Comparison of ENCODE assay signal across 14 mouse cellular contexts in genomic region chr11:34791872-34792271, GRCm38 (mm10). TPM values are rescaled to one million over a fixed set of nuclear protein-coding genes. Genes with fewer than 3 reads are reported as not detected.
A peak's percentile ranks its signal among the peaks of the same experiment; 100 is the strongest.
DNase-seq lines count a peak whose midpoint lies in the region; ATAC-seq lines count a peak whose summit lies in the region.
"Had no signal": no experiment of that assay in that cellular context is flagged by ENCODE, and none has a peak within 500 bp of the region (broad histone marks: within the 10 kb centered on the region; RNA-seq: fewer than 3 reads in every experiment).

No protein-coding gene starts in this region.

- no peaks in the 10 kb centered on the region for H3K27me3 ChIP-seq in liver, embryonic 12.5 days (replicated peaks)
- no peaks in the 10 kb centered on the region for H3K27me3 ChIP-seq in kidney, embryonic 16.5 days (ENCODE audit: insufficient read depth, low read length)
- H3K27me3 ChIP-seq: heart, embryonic 15.5 days; hindbrain, embryonic 13.5 days; liver, embryonic 15.5 days had no signal

- no peaks in the 10 kb centered on the region for H3K9me3 ChIP-seq in liver, embryonic 12.5 days (replicated peaks)
- H3K9me3 ChIP-seq in kidney, embryonic 16.5 days (ENCODE audit: low read length) = no peaks in the 10 kb centered on the region
- H3K9me3 ChIP-seq: heart, embryonic 15.5 days; hindbrain, embryonic 13.5 days; liver, embryonic 15.5 days had no signal

- ATAC-seq in liver, embryonic 12.5 days = 0 out of 2 replicates have a peak, but pooled peaks have one; percentile 46
- no peak for ATAC-seq in kidney, embryonic 16.5 days (ENCODE audit: low FRiP score, low TSS enrichment)

- H3K4me3 ChIP-seq in liver, embryonic 12.5 days = no peak overlapping the region
- H3K4me3 ChIP-seq in kidney, embryonic 16.5 days (ENCODE audit: low read length) = no peak overlapping the region
- H3K4me3 ChIP-seq: heart, embryonic 15.5 days; hindbrain, embryonic 13.5 days; layer of hippocampus, adult 2 months; liver, embryonic 15.5 days had no signal

- H3K27ac ChIP-seq in liver, embryonic 12.5 days = no peak overlapping the region
- no peak overlapping the region for H3K27ac ChIP-seq in kidney, embryonic 16.5 days (ENCODE audit: low read length)
- H3K27ac ChIP-seq: heart, embryonic 15.5 days; hindbrain, embryonic 13.5 days; layer of hippocampus, adult 2 months; liver, embryonic 15.5 days had no signal

- peaks cover 1% of the 10 kb centered on the region for H3K4me1 ChIP-seq in liver, embryonic 12.5 days
- H3K4me1 ChIP-seq in kidney, embryonic 16.5 days (ENCODE audit: insufficient read depth, low read length) = no peaks in the 10 kb centered on the region
- H3K4me1 ChIP-seq: heart, embryonic 15.5 days; hindbrain, embryonic 13.5 days; liver, embryonic 15.5 days had no signal

- no peak overlapping the region for H3K9ac ChIP-seq in liver, embryonic 12.5 days
- H3K9ac ChIP-seq in kidney, embryonic 16.5 days (replicated peaks; ENCODE audit: low read length) = no peak overlapping the region
- H3K9ac ChIP-seq: heart, embryonic 15.5 days; hindbrain, embryonic 13.5 days; liver, embryonic 15.5 days had no signal

- H3K4me2 ChIP-seq in liver, embryonic 12.5 days = no peak overlapping the region
- no peak overlapping the region for H3K4me2 ChIP-seq in kidney, embryonic 16.5 days (replicated peaks; ENCODE audit: low read depth, low read length)
- H3K4me2 ChIP-seq: heart, embryonic 15.5 days; hindbrain, embryonic 13.5 days; liver, embryonic 15.5 days had no signal

- H3K36me3 ChIP-seq in liver, embryonic 12.5 days = no peaks in the 10 kb centered on the region
- no peaks in the 10 kb centered on the region for H3K36me3 ChIP-seq in kidney, embryonic 16.5 days (ENCODE audit: insufficient read depth, low read length)
- H3K36me3 ChIP-seq: heart, embryonic 15.5 days; hindbrain, embryonic 13.5 days; liver, embryonic 15.5 days had no signal

- WGBS in liver, embryonic 12.5 days (ENCODE audit: insufficient replicate concordance) = 50% methylated on average over 8 of the region's 8 CpGs
- whole genome bisulfite sequencing in kidney, embryonic 16.5 days = 63% methylated on average over 8 of the region's 8 CpGs

- DNase-seq in spleen, adult 18-20 months = peak; percentile 21 to 36
- DNase-seq in spleen, adult 12 weeks (ENCODE audit: low spot score) = no peak
- peak; percentile 78 for DNase-seq in WW6 (ENCODE audit: low read depth, low spot score)
- no peak for DNase-seq in kidney, postnatal 25 days
- DNase-seq in right cerebral cortex, adult 2 months (ENCODE audit: low spot score in 2 of 2) = no peak
- DNase-seq: cerebellum, postnatal 36 days; gastrocnemius, postnatal 25 days; kidney, adult 2 months had no signal

RNA-seq across cellular contexts. Expression of gene Dock2, which starts 8.2 kb away (rescaled TPM):
- polyA plus RNA-seq in liver, embryonic 12.5 days (2016; fragmentation: Nextera tagmentation; extraction: Ambion mirVana) = 6.1 and 6.3 TPM in 2 replicates
- 1.4 and 1.6 TPM in 2 replicates for polyA plus RNA-seq in kidney, embryonic 16.5 days (2015; fragmentation: Nextera tagmentation; extraction: Ambion mirVana)

RNA-seq across cellular contexts. Expression of gene Spdl1, which starts 41.6 kb away (rescaled TPM):
- 19.8 and 20.0 TPM in 2 replicates for polyA plus RNA-seq in liver, embryonic 12.5 days (2016; fragmentation: Nextera tagmentation; extraction: Ambion mirVana)
- 22.7 and 24.1 TPM in 2 replicates for polyA plus RNA-seq in kidney, embryonic 16.5 days (2015; fragmentation: Nextera tagmentation; extraction: Ambion mirVana)

Comparison
In these comparisons a context has a peak if more than half of its experiments do, and no peak if none do; other contexts are left out.
1. DNase-seq: peak in spleen, adult 18-20 months (2 of 2) and WW6 (single experiment); none in spleen, adult 12 weeks (single experiment), kidney, postnatal 25 days (0 of 2) and right cerebral cortex, adult 2 months (0 of 2).